9 mouse cellular contexts compared by ENCODE assay signal in genomic region chr1:91823530-91823929, GRCm38 (mm10). TPM values are rescaled to one million over a fixed set of nuclear protein-coding genes. Genes with fewer than 3 reads are reported as not detected.
A peak's percentile ranks its signal among the peaks of the same experiment; 100 is the strongest.
DNase-seq lines count a peak whose midpoint lies in the region; ATAC-seq and TF ChIP-seq lines count a peak whose summit lies in the region.
"Had no signal": no experiment of that assay in that cellular context is flagged by ENCODE, and none has a peak within 500 bp of the region (broad histone marks: within the 10 kb centered on the region; RNA-seq: fewer than 3 reads in every experiment).

No protein-coding gene starts in this region.

- TF ChIP-seq EP300 in liver, postnatal 0 days (IDR thresholded peaks at IDR 0.05; ENCODE audit: low read depth): 0 out of 2 replicates have a peak, but pooled peaks have one; percentile 33

- H3K4me3 ChIP-seq in heart, embryonic 10.5 days: no peak overlapping the region
- H3K4me3 ChIP-seq in liver, postnatal 0 days (ENCODE audit: low read depth, low read length): no peak overlapping the region
- no peak overlapping the region for H3K4me3 ChIP-seq in midbrain, embryonic 15.5 days
- H3K4me3 ChIP-seq in forebrain, embryonic 15.5 days: no peak overlapping the region

- no peaks in the 10 kb centered on the region for H3K9me3 ChIP-seq in heart, embryonic 10.5 days
- no peaks in the 10 kb centered on the region for H3K9me3 ChIP-seq in liver, postnatal 0 days (ENCODE audit: low read length)
- H3K9me3 ChIP-seq in midbrain, embryonic 15.5 days: no peaks in the 10 kb centered on the region
- no peaks in the 10 kb centered on the region for H3K9me3 ChIP-seq in forebrain, embryonic 15.5 days

- in situ Hi-C loops in Patski (cut with MboI; ENCODE audit: low pct_unique_long_range_greater_than_20kb): no loop called here

- H3K4me2 ChIP-seq in liver, postnatal 0 days (ENCODE audit: low read depth, low read length): no peak overlapping the region
- H3K4me2 ChIP-seq in midbrain, embryonic 15.5 days: no peak overlapping the region
- no peak overlapping the region for H3K4me2 ChIP-seq in forebrain, embryonic 15.5 days (replicated peaks)

- POLR2A ChIA-PET in Patski (lab: Charles Lee): no interaction called here

- ATAC-seq in Patski: peak; percentile 83
- ATAC-seq in liver, postnatal 0 days: peak; percentile 87
- ATAC-seq in midbrain, embryonic 15.5 days (replicated peaks): no peak
- no peak for ATAC-seq in forebrain, embryonic 15.5 days (replicated peaks)

- CTCF ChIA-PET in Patski (lab: Charles Lee): interaction anchor here (1.0 kb wide), 1 partner anchor 40 kb away, joined by 3 read pairs; no protein-coding TSS in a partner anchor

- peaks cover 42% of the 10 kb centered on the region for H3K4me1 ChIP-seq in heart, embryonic 10.5 days
- H3K4me1 ChIP-seq in liver, postnatal 0 days (ENCODE audit: insufficient read depth): peaks cover 4% of the 10 kb centered on the region; the same call in 1 of the 2 replicates
- H3K4me1 ChIP-seq in midbrain, embryonic 15.5 days: peaks cover 5% of the 10 kb centered on the region; the same call in 1 of the 2 replicates
- H3K4me1 ChIP-seq in forebrain, embryonic 15.5 days: no peaks in the 10 kb centered on the region

- H3K36me3 ChIP-seq in heart, embryonic 10.5 days: no peaks in the 10 kb centered on the region
- no peaks in the 10 kb centered on the region for H3K36me3 ChIP-seq in liver, postnatal 0 days (replicated peaks; ENCODE audit: insufficient read depth, low read length)
- no peaks in the 10 kb centered on the region for H3K36me3 ChIP-seq in midbrain, embryonic 15.5 days (replicated peaks)
- H3K36me3 ChIP-seq in forebrain, embryonic 15.5 days: no peaks in the 10 kb centered on the region

- 15% methylated on average over 3 of the region's 3 CpGs for WGBS in heart, embryonic 10.5 days
- 17% methylated on average over 3 of the region's 3 CpGs for WGBS in liver, postnatal 0 days (ENCODE audit: insufficient replicate concordance)
- WGBS in midbrain, embryonic 15.5 days: 79% methylated on average over 3 of the region's 3 CpGs
- 67% methylated on average over 3 of the region's 3 CpGs for WGBS in forebrain, embryonic 15.5 days

- TF ChIP-seq CTCF in Patski (IDR thresholded peaks at IDR 0.05): no peak
- no peak for TF ChIP-seq CTCF in liver, postnatal 0 days (IDR thresholded peaks at IDR 0.05; ENCODE audit: low read depth)

- H3K27me3 ChIP-seq in Patski: no peaks in the 10 kb centered on the region
- H3K27me3 ChIP-seq in heart, embryonic 10.5 days (ENCODE audit: insufficient read depth, poor library complexity, severe bottlenecking): peaks cover 17% of the 10 kb centered on the region
- no peaks in the 10 kb centered on the region for H3K27me3 ChIP-seq in liver, postnatal 0 days (ENCODE audit: insufficient read depth, low read length)
- H3K27me3 ChIP-seq in midbrain, embryonic 15.5 days (replicated peaks): no peaks in the 10 kb centered on the region
- no peaks in the 10 kb centered on the region for H3K27me3 ChIP-seq in forebrain, embryonic 15.5 days

- peak overlapping the region; percentile 19 for H3K27ac ChIP-seq in heart, embryonic 10.5 days
- H3K27ac ChIP-seq in liver, postnatal 0 days (ENCODE audit: low read depth): peak overlapping the region; percentile 48; the same call in 1 of the 2 replicates
- H3K27ac ChIP-seq in midbrain, embryonic 15.5 days: no peak overlapping the region
- H3K27ac ChIP-seq in forebrain, embryonic 15.5 days (replicated peaks): no peak overlapping the region

- no peak overlapping the region for H3K9ac ChIP-seq in liver, postnatal 0 days (replicated peaks)
- no peak overlapping the region for H3K9ac ChIP-seq in midbrain, embryonic 15.5 days
- no peak overlapping the region for H3K9ac ChIP-seq in forebrain, embryonic 15.5 days (replicated peaks)

- DNase-seq in 3T3-L1 (ENCODE audit: low read depth, low spot score): peak; percentile 87
- DNase-seq in Patski (ENCODE audit: low read depth, low spot score): peak; percentile 42
- no peak for DNase-seq in heart, embryonic 10.5 days (ENCODE audit: low spot score)
- peak; percentile 29 for DNase-seq in liver, postnatal 0 days
- DNase-seq in cerebellum, adult 9-11 months: no peak
- DNase-seq: retina, postnatal 1 day; thymus, postnatal 14 days had no signal

RNA-seq across cellular contexts. Expression of gene Twist2, which starts 22.3 kb away (rescaled TPM):
- polyA plus RNA-seq in Patski (2021): 4.1 TPM
- 5.8 and 17.9 TPM in 2 replicates for polyA plus RNA-seq in heart, embryonic 10.5 days (2016; fragmentation: Nextera tagmentation; extraction: Ambion mirVana)
- 0.11 and 0.13 TPM in 2 replicates for polyA plus RNA-seq in liver, postnatal 0 days (2015; fragmentation: Nextera tagmentation; extraction: Ambion mirVana)
- polyA plus RNA-seq in midbrain, embryonic 15.5 days (2015; fragmentation: Nextera tagmentation; extraction: Ambion mirVana): 2.1 and 2.4 TPM in 2 replicates
- polyA plus RNA-seq in forebrain, embryonic 15.5 days (2015; fragmentation: Nextera tagmentation; extraction: Ambion mirVana): 0.29 and 0.86 TPM in 2 replicates

Comparison
In these comparisons a context has a peak if more than half of its experiments do, and no peak if none do; other contexts are left out.
1. DNase-seq: peak in 3T3-L1 (single experiment), Patski (single experiment) and liver, postnatal 0 days (single experiment); none in heart, embryonic 10.5 days (single experiment) and cerebellum, adult 9-11 months (single experiment).
2. ATAC-seq: peak in Patski (single experiment) and liver, postnatal 0 days (single experiment); none in midbrain, embryonic 15.5 days (single experiment) and forebrain, embryonic 15.5 days (single experiment).
3. H3K27ac ChIP-seq: peak in heart, embryonic 10.5 days (single experiment) and liver, postnatal 0 days (single experiment); none in midbrain, embryonic 15.5 days (single experiment) and forebrain, embryonic 15.5 days (single experiment).